Mouse (Mus musculus) heart, embryonic 11.5 days (tissue): Measurements from ENCODE around the gene Insig1. TPM values are rescaled to one million over a fixed set of nuclear protein-coding genes. Genes with fewer than 3 reads are reported as not detected.

Experiments
- polyA plus RNA-seq: library from polyadenylated mRNA; unstranded; fragments of >200 nt; fragmentation: Nextera tagmentation; extraction: Ambion mirVana; gene quantifications from 2 replicates; pipeline ENCODE4 v1.2.1, GENCODE M21; 2014

The Insig1 gene
- polyA plus RNA-seq, 1 experiment from 2014 or later = 34.6 TPM

Other genes starting within 250 kb of the Insig1 start
- not detected in 2 replicates for gene Htr5a, start 229.2 kb upstream of the Insig1 start, polyA plus RNA-seq
- not detected in 2 replicates for gene En2, start 94.3 kb downstream of the Insig1 start, polyA plus RNA-seq
- not detected in 2 replicates for gene Cnpy1, start 174.4 kb downstream of the Insig1 start, polyA plus RNA-seq
- 12.3 and 16.1 TPM in 2 replicates for gene Rbm33, start 245.8 kb downstream of the Insig1 start, polyA plus RNA-seq